Mouse (Mus musculus) olfactory bulb, adult 2 months (tissue): ENCODE measurements around the gene Aplp2. TPM values are rescaled to one million over a fixed set of nuclear protein-coding genes. Genes with fewer than 3 reads are reported as not detected.
A peak's percentile ranks its signal among the peaks of the same experiment; 100 is the strongest.

Experiments used
- H3K27ac ChIP-seq: fragments of 200-500 bp; 2 replicates; pipeline ENCODE4 v1.5.1; 2012; ENCODE audit warnings: low read depth, low read length; ENCODE audit not compliant: insufficient read depth
- H3K4me1 ChIP-seq: fragments of 200-500 bp; 2 replicates; pipeline ENCODE4 v1.6.1; 2012; ENCODE audit warnings: low read length; ENCODE audit not compliant: control insufficient read depth, insufficient read depth
- H3K4me3 ChIP-seq: fragments of 200-500 bp; 2 replicates; pipeline ENCODE4 v1.5.1; 2012; ENCODE audit warnings: mild to moderate bottlenecking, low read depth, low read length, moderate library complexity; ENCODE audit not compliant: insufficient read depth
- CTCF ChIP-seq: fragments of 200-500 bp; IDR thresholded peaks from 2 replicates; pipeline ENCODE4 v1.5.1; 2012; ENCODE audit warnings: low read depth, mild to moderate bottlenecking, low read length, moderate library complexity; ENCODE audit not compliant: insufficient read depth
- POLR2A ChIP-seq: fragments of 200-500 bp; IDR thresholded peaks from 2 replicates; pipeline ENCODE4 v1.6.1; 2012; ENCODE audit warnings: mild to moderate bottlenecking, low read depth, low read length, moderate library complexity; ENCODE audit not compliant: insufficient read depth
- WGBS: fragments of 180-500 bp; shearing (Covaris S2); methylation state at CpG from one replicate; pipeline ENCODE4 v1.1.7; 2018; 5-methylcytosine and 5-hydroxymethylcytosine counted together
- polyA plus RNA-seq: library from polyadenylated mRNA; stranded (reverse); fragments of >200 nt; gene quantifications from 2 replicates; pipeline ENCODE4 v1.2.4, GENCODE M21; 2012; ENCODE audit warnings: low replicate concordance; ENCODE audit not compliant: missing spikeins, insufficient read depth, insufficient read length

Gene Aplp2
- polyA plus RNA-seq, 1 experiment = 531 TPM

DNA sequence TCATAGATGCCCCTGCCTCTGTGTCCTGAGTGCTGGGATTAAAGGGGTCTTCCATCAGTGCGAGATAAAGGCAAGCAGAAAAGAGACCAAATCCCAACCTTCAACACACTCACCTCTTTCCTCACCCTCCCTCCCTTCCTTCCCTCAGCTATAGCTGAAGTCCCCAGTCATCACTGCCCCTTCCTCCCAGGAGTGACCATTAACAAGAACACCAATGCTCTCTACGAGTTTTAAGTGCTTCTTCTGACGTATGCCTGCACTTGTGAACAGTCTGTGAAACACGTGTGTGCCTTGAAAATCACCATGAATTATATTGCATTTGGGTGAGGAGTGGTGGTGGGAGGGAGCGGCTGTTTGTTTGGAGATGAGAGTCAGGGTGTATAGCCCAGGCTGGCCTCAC lies 24.5 kb upstream of the Aplp2 start:
- 86% methylated on average over 5 of the region's 5 CpGs for WGBS
- peaks cover 2% of the 10 kb centered on the region; the same call in 1 of the 2 replicates for H3K4me1 ChIP-seq
- H3K27ac ChIP-seq = no peak overlapping the region
- TF ChIP-seq CTCF (no peak), POLR2A (no peak)
- no peak overlapping the region for H3K4me3 ChIP-seq

DNA sequence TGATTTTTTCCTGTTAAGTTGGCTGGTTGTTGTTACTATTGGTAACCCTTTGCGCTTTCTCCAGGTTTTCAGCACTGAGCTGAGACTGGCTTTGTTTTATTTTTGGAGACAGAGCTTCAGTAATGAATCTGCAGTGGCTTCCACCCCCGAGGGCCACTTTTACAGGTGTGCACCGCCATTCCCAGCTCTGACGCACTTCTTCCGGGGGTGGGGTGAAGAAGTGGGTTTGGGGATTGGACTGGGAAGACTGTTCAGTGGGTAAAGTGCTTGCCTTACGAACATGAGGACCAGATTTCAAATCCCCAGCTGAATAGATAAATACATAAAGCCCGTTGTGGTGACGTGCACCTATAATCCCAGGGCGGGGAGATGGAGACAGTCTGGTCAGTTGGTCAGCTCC lies 23.9 kb upstream of the Aplp2 start:
- WGBS = 64% methylated on average over 9 of the region's 9 CpGs
- Histone ChIP-seq H3K27ac (no peak overlapping the region), H3K4me1 (peaks cover 2% of the 10 kb centered on the region; the same call in 1 of the 2 replicates), H3K4me3 (no peak overlapping the region)
- TF ChIP-seq CTCF (no peak), POLR2A (no peak)

DNA sequence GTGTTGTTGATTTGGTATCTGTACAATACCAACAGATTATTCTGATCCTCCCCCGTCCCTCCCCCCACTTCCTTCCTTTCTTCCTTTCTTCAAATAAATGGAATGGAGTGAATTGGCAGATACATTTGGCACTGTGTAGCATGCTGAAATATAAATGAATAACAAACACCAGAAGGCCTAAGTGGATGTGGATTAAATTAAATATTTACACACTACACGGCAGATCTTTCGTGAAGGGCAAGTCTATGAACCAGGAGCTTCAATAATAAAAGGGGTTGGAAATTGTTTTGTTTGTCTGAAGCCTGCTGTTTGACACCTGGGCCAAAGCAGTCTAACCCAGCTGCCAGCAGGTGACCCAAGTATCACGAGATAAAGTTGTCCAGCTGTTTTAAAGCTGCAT lies 23.4 kb upstream of the Aplp2 start:
- H3K4me3 ChIP-seq = no peak overlapping the region
- WGBS = 40% methylated on average over 4 of the region's 4 CpGs
- TF ChIP-seq POLR2A = no peak
- TF ChIP-seq CTCF = no peak
- H3K4me1 ChIP-seq = peaks cover 2% of the 10 kb centered on the region; the same call in 1 of the 2 replicates
- no peak overlapping the region for H3K27ac ChIP-seq

DNA sequence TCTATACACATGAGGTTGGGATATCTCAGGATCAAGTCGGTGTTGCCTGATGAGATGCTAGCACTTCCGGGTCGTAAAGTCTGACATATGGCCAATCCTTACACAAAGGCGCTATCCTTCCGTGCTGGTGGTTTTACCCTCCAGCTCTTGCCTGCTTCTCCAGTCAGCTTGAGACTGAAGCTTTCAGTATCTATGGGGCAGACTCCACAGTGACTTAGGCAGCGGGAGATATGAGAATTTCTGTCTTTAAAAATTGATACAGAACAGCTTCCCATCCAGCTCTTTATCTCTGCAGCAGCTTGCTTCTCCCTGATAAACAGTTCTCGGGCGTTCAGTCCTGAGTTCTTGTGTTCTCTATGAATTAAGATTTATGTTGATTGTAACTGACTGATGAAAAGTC lies 14.9 kb upstream of the Aplp2 start:
- no peaks in the 10 kb centered on the region for H3K4me1 ChIP-seq
- 94% methylated on average over 8 of the region's 8 CpGs for WGBS
- TF ChIP-seq CTCF = no peak
- no peak for TF ChIP-seq POLR2A
- no peak overlapping the region for H3K4me3 ChIP-seq
- H3K27ac ChIP-seq = no peak overlapping the region

DNA sequence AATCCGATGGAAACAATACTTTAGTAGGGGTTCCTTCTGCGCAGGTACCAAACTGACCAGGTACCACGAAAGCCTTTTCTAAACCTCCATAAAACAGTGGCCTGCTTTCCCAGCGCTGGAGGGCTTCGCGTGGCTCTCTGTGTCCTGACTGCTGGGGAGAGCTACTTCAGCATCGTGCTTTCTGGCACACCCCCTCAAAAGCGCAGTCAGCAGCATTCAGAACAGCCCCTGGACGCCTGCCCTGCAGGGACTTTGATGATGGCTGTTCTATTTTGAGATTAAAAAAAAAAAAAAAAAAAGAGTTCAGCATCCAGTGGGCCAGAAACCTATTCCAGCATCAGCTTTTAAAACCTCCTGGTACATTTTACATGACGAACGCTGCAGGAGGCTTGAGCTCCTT lies 14.2 kb upstream of the Aplp2 start:
- Histone ChIP-seq H3K4me3 (no peak overlapping the region), H3K27ac (no peak overlapping the region), H3K4me1 (no peaks in the 10 kb centered on the region)
- TF ChIP-seq POLR2A (no peak), CTCF (no peak)
- 60% methylated on average over 11 of the region's 11 CpGs for WGBS

DNA sequence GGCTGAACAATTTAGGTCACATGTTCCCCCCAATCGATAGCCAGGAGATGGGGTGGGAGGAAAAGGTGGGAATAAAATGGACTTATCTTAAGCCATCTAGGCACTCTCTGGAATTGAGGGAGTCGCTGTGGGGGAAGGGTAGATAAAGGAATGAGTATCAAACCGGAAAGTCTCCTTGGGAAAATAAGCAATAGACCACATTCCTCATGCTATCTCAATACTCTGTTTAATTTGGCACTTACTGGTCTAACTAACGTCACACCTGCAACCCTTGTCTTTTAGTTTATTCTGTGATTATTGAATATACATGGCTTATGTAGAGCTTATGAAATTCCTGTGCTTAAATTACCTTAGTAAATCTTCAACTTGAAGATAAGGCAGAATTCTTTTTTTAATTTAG lies 11.9 kb upstream of the Aplp2 start:
- no peaks in the 10 kb centered on the region for H3K4me1 ChIP-seq
- 82% methylated on average over 4 of the region's 4 CpGs for WGBS
- no peak for TF ChIP-seq CTCF
- no peak for TF ChIP-seq POLR2A
- no peak overlapping the region for H3K4me3 ChIP-seq
- H3K27ac ChIP-seq = no peak overlapping the region

DNA sequence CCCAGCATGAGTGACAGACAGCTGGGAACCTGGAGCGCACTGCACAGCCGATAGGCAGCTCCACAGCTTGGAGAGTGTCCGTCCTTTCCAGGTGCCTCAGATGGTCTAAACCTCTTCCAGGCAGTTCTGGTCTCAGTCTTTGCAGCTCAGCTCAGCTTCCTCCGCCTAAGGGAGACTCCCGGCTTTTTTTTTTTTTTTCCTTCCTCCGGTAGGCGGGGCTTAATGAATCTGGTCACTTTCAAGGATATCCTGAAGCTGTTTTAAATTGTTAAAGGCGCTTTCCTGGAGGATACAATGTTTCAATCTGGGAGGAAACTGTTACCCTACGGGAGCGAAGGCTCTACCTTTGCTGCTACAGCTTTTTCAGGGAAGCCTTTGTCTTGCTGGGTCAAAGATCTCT lies 9.6 kb upstream of the Aplp2 start:
- WGBS = 60% methylated on average over 10 of the region's 10 CpGs
- Histone ChIP-seq H3K4me3 (no peak overlapping the region), H3K27ac (no peak overlapping the region), H3K4me1 (no peaks in the 10 kb centered on the region)
- TF ChIP-seq POLR2A (no peak), CTCF (no peak)

DNA sequence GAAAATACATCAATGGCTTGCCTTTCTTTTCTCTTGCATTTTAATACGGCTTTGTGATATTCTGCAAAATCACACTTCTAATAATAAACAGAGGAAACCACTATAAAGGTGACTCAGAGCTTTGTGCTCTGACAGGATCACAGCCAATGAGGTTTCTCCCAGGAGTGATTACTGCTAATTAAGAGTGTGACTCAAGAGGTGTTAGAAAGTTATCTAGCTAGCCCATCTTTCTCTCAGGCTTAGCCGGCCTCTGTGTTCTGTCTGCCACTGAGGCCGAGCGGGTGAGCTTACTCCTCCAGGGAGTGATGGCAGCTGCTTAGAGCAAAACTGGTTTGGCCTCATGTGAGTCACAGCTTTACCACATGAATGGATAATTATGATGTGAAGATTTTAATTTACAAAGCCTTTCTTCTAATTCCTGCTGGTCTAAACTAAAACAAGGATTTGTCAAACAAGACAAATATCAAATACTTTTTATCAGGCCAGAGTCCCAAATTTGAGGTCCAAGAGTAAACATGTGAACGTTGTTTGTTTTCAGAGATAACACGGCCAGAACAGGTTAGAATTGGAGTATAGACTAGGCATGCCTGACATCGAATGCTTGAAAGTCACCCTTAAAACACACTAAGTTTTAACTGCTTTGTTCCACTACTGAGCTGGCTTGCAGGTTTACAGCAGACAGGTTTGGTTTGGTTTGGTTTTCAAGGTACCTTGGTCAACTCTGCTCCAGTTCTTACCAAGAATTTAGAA lies 6.2 kb upstream of the Aplp2 start:
- 54% methylated on average over 7 of the region's 7 CpGs for WGBS
- TF ChIP-seq POLR2A (no peak), CTCF (no peak)
- Histone ChIP-seq H3K4me1 (peaks cover under 1% of the 10 kb centered on the region; the same call in 1 of the 2 replicates), H3K4me3 (no peak overlapping the region), H3K27ac (no peak overlapping the region)

DNA sequence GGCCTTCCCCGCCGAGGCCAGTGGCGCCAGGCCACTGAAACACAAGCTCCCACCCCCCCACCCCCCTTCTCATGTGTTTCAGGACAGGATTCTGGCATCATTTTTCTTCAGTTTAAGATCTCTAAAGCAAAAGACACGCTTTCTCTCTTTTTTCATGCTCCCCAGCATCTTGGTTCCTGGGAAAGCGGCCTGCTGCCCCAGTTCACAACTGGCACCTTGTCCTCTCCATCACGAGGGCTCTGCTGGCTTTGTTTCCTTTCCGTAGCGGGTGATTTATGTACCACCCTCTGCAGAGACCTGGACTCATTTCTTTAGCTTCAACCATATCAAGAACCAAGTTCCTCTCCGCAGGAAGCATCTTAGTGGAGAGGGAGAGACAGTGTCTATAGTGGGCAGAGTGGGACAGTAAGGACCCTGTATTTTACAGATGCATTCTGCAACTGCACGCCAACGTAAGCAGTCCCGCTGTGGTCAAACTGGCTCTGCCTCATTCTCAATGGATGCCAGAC lies 939 bp upstream of the Aplp2 start:
- Histone ChIP-seq H3K27ac (peak overlapping the region; percentile 87), H3K4me3 (peak overlapping the region; percentile 88), H3K4me1 (peaks cover 7% of the 10 kb centered on the region)
- WGBS = 21% methylated on average over 12 of the region's 12 CpGs
- TF ChIP-seq CTCF (no peak), POLR2A (no peak)
